Mouse (Mus musculus): Measurements from ENCODE around the gene Grk2. TPM values are rescaled to one million over a fixed set of nuclear protein-coding genes. Genes with fewer than 3 reads are reported as not detected.
"Not testable (repeated sequence)": the region's sequence is repeated elsewhere in the genome, so short reads cannot be mapped to it uniquely, and the experiment has no call there.

Grk2 gene
- total RNA-seq, 2 experiments from 2014 or later, result 55.9 to 62.9 TPM

- no peak for DNase-seq (ENCODE audit: low spot score in 2 of 2)
These were observed 26.5 kb downstream of the Grk2 start for GRCm38 (mm10) chr19:4279487-4279886.

- DNase-seq (ENCODE audit: low spot score in 2 of 2), result peak in 1 of 2 experiments; percentile 18
These were observed 35.0 kb downstream of the Grk2 start for GRCm38 (mm10) chr19:4270972-4271371.

- DNase-seq (ENCODE audit: low spot score in 2 of 2), result peak in 1 of 2 experiments; percentile 18
These were observed 35.8 kb downstream of the Grk2 start for GRCm38 (mm10) chr19:4270187-4270586.

DNA sequence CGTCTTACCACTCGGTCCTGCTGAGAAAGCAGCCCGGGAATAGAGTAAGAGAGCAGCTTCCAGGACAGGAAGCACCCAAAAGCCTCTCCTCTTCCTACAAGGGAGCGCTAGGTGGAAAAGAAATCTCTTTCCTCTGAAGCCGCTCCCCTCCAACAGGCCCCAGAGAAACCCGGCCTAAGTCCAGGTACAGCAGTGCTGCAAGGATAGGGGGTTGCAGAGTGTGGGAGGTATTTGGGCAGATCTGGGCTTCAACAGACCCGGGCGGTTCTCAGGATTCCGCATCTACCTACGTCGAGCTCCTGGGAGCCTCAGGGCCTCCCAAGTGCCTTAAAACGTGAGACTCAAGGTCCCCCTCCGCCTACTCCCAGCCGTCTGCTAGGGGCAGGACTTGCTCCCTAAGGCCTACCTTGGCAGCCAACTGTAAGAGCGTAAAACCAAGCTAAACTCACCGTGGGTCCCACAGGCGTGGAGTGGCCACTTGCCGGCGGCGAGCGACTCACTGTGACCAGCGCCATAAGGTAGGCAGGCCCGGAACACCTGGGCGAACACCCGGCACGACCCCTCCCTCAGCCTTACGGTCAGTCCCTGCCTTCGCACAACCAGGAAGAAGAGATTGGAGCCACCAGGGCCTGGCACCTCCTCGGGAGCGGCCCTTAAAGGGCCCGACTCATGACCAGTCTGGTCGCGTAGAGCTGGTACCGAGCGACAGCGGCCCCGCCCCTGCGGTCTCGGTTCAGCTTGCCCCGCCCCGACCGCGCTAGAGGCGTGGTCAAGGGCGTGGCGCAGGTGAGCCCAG, 37.3 kb downstream of the Grk2 start, which contains the start of gene Ssh3:
Ssh3 (minus strand) TSS at position 615 of the 796 bp plus-strand sequence.
- peak; percentile 69 to 75 for DNase-seq (ENCODE audit: low spot score in 2 of 2)

- DNase-seq (ENCODE audit: low spot score in 2 of 2), result no peak
These were observed 40.1 kb downstream of the Grk2 start for GRCm38 (mm10) chr19:4265956-4266355.

DNA sequence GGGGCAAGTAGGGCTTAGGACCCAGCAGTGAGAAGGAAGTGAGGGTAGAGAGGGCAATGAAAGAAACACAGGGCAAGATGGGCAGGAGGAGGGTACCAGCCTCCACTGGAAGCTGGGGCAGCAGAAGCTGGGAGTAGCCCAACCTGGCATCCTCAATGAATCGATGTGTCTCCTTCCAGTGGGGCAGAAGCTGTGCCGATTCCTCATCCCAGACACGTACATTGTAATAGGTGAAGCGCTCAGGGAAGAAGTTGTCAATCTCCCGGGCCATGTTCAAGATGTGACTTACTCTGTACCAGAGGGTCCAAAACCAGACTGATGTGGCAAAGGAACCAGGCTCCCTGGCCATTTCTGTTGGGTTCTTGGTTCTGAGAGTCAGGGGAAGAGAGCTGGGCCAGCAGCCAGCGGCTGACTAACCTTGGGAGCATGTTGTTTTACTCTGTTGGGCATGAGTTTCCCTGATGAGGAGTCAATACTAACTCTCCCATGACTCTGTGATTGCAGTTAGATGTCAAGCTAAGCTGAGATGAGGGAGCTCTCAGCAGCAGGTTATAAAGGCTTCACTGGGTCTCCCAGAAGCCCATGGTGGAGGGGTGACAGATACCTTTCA, 41.7 kb downstream of the Grk2 start:
- no peak for DNase-seq (ENCODE audit: low spot score in 2 of 2)

- no peak for DNase-seq (ENCODE audit: low spot score in 2 of 2)
These were observed 42.3 kb downstream of the Grk2 start for GRCm38 (mm10) chr19:4263702-4264101.

DNA sequence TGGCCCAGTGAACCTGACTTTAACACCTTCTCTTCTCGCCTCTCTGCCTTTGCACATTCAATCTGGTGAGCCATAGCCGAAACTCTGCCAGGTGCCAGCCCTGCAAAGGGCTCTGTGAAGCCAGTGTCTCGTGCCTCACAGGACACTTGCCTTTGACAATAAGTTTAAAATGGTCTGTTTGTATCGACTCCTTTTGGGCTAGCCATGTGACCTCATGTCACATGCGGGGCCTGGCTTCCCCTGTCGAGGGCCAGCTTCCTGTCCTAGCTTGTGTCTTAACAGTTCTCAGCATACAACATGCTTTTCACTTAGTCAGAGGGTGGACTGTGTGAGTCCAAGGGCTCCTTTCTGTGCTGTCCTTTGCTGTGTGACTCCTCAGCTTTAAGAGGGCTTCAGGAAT, 43.3 kb downstream of the Grk2 start:
- DNase-seq (ENCODE audit: low spot score in 2 of 2), result no peak

DNA sequence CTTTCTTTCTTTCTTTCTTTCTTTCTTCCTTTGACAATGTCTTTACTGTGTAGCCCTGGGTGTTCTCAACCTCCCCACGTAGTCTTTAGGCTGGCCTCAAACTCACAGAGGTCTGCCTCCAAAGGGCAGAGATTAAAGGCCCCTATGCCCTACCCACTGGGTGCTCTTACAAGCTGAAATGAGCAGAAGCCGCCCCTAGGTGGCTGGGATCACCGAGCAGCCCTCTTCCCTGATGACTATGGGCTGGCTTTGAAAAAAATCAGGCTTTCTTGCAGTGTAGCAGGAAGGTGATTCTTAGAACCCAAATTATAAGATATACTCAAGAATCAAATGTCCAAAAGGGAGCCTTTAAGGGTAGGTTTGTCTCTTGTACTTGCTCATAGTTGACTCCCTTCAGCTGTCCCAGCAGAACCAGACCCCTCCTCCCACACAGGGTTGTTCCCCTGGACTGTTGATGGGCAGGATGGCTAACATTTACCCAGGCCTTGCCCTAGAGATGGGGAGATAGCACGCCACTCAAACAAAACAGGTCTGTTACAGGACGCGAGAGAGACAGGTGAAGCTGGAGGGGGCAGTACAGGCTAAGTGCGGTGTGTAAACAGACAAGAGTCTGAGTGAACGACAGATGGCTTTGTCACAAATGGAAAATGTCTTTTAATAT, 44.9 kb downstream of the Grk2 start:
- DNase-seq (ENCODE audit: low spot score in 2 of 2), result no peak

- no peak for DNase-seq (ENCODE audit: low spot score in 2 of 2)
These were observed 48.1 kb downstream of the Grk2 start for GRCm38 (mm10) chr19:4257897-4258252.

GRCm38 (mm10) chr19:4257216-4257896, 48.7 kb downstream of the Grk2 start:
- peak; percentile 87 to 92 for DNase-seq (ENCODE audit: low spot score in 2 of 2)

- no peak for DNase-seq (ENCODE audit: low spot score in 2 of 2)
These were observed 50.3 kb downstream of the Grk2 start for GRCm38 (mm10) chr19:4255583-4256162.

GRCm38 (mm10) chr19:4254230-4254629, 51.8 kb downstream of the Grk2 start:
- no peak for DNase-seq (ENCODE audit: low spot score in 2 of 2)

DNA sequence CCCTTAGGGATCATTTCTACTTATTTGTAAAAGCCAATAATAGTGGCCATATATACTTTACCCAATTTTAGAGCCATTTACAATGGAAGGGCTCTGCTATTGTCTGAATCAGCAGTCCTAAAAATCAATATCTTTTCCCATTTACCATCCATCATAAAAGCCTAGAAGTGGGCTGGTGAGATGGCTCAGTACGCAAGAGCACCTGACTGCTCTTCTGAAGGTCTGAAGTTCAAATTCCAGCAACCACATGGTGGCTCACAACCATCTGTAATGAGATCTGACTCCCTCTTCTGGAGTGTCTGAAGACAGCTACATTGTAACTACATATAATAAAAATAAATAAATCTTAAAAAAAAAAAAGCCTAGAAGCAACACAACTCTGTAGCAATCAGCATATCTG, 57.3 kb downstream of the Grk2 start:
- not testable (repeated sequence) for DNase-seq (ENCODE audit: low spot score in 2 of 2)

GRCm38 (mm10) chr19:4247010-4247409, 59.0 kb downstream of the Grk2 start:
- DNase-seq (ENCODE audit: low spot score in 2 of 2), result no peak

DNA sequence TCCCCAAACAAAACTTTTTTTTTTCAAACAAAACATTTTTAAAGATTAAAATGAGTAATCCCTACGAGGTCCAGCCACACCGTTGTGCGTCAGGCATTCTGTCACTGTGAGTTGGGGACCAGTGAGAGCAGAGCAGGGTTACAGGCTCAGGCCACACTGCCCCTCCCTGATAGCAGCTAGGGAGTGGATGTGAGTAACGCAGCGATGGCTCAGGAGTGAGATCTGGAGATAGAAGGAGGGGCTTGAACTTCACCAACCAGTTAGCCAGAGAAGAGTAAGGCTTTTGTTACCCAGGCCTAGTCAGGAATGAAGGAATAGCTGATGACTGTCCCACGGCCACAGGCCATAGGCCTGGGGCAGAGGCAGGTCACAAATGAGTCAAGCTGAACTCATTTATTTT, 61.2 kb downstream of the Grk2 start:
- DNase-seq (ENCODE audit: low spot score in 2 of 2), result no peak

DNA sequence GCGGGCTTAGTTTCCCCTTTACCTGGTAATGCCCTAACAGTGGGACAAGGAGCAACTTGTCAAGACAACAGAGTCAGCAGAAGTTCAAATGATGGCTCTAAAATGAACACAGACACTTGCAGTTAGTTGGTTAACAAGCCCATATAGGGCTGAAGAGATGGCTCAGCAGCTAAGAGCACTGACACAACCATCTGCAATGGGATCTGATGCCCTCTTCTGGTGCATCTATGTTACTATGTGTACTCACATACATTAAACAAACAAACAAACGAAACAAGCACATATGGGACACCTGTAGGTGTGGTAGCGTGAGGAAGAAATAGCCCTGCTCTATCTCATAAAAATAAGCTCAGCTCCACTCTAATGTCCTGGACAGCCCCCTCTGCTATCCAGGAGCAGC, 63.6 kb downstream of the Grk2 start:
- DNase-seq (ENCODE audit: low spot score in 2 of 2), result no peak

DNA sequence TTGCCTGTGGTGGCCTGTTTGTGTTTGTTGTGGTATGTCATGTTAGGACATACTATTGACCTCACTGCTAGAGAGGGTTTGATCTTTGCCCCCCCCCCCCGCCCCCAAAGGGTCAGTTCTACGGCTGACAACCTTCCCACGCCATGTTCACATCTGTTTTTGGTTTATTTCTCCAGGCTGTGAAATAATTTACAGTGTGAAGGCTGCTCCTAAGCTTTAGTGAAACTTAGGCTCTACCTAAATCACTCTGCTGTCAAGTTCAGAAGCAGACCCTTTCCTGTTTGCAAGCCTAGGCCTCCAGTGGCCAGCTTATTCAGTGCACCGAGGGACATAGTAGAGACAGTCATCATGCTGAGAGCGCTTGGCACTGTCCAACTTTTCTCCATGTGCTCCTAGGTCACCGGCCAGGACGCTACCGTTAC, 65.8 kb downstream of the Grk2 start:
- no peak for DNase-seq (ENCODE audit: low spot score in 2 of 2)
